Mouse (Mus musculus) midbrain, embryonic 12.5 days (tissue): ENCODE results near the gene Gm10337. TPM values are rescaled to one million over a fixed set of nuclear protein-coding genes. Genes with fewer than 3 reads are reported as not detected.

Source experiments
- ATAC-seq: fragments of 200-750 bp; cut with Nextera tagmentation; 2 replicates; pipeline ENCODE4 v1.8.0; 2017; ENCODE audit warnings: low read depth, moderate TSS enrichment, moderate library complexity; ENCODE audit not compliant: low FRiP score
- H3K27ac ChIP-seq: fragments of 300-500 bp; sonication (generic); replicated peaks from 2 replicates; pipeline ENCODE4 v1.5.1; 2016; ENCODE audit warnings: mild to moderate bottlenecking
- H3K27me3 ChIP-seq: fragments of 300-500 bp; sonication (generic); 2 replicates; pipeline ENCODE4 v1.6.1; 2016; ENCODE audit warnings: mild to moderate bottlenecking
- H3K36me3 ChIP-seq: fragments of 300-500 bp; sonication (generic); 2 replicates; pipeline ENCODE4 v1.6.1; 2016
- H3K4me1 ChIP-seq: fragments of 300-500 bp; sonication (generic); 2 replicates; pipeline ENCODE4 v1.6.1; 2016
- H3K4me2 ChIP-seq: fragments of 300-500 bp; sonication (generic); replicated peaks from 2 replicates; pipeline ENCODE4 v1.6.1; 2016; ENCODE audit warnings: mild to moderate bottlenecking, moderate library complexity
- H3K4me3 ChIP-seq: fragments of 300-500 bp; sonication (generic); 2 replicates; pipeline ENCODE4 v1.5.1; 2016; ENCODE audit warnings: mild to moderate bottlenecking
- H3K9ac ChIP-seq: fragments of 300-500 bp; sonication (generic); replicated peaks from 2 replicates; pipeline ENCODE4 v1.6.1; 2016; ENCODE audit warnings: mild to moderate bottlenecking, moderate library complexity
- H3K9me3 ChIP-seq: fragments of 300-500 bp; sonication (generic); 2 replicates; pipeline ENCODE4 v1.6.1; 2016; ENCODE audit warnings: mild to moderate bottlenecking
- WGBS: fragments of 180-500 bp; shearing (Covaris S2); methylation state at CpG from one replicate; pipeline ENCODE4 v1.1.7; 2016; 5-methylcytosine and 5-hydroxymethylcytosine counted together
- polyA plus RNA-seq: library from polyadenylated mRNA; unstranded; fragments of >200 nt; fragmentation: Nextera tagmentation; extraction: Ambion mirVana; gene quantifications from 2 replicates; pipeline ENCODE4 v1.2.1, GENCODE M21; 2016

Gm10337 gene
- polyA plus RNA-seq, 1 experiment from 2014 or later, result 4.6 TPM

- peaks cover 29% of the 10 kb centered on the region for H3K36me3 ChIP-seq
- ATAC-seq, result no peak
- no peaks in the 10 kb centered on the region for H3K9me3 ChIP-seq
- no peaks in the 10 kb centered on the region for H3K27me3 ChIP-seq
- H3K4me2 ChIP-seq, result peak overlapping the region; percentile 92
- peak overlapping the region; percentile 75 for H3K9ac ChIP-seq
- H3K4me1 ChIP-seq, result peaks cover 35% of the 10 kb centered on the region
- peak overlapping the region; percentile 71 for H3K4me3 ChIP-seq
- H3K27ac ChIP-seq, result peak overlapping the region; percentile 97
- 25% methylated on average over 9 of the region's 9 CpGs for WGBS
Observed at GRCm38 (mm10) chr15:102518859-102519201, 15.3 kb downstream of the Gm10337 start.

GRCm38 (mm10) chr15:102519211-102520141, 16.0 kb downstream of the Gm10337 start:
- Histone ChIP-seq H3K36me3 (peaks cover 35% of the 10 kb centered on the region), H3K4me3 (peak overlapping the region; percentile 71), H3K27ac (peak overlapping the region; percentile 97), H3K4me2 (peak overlapping the region; percentile 92), H3K4me1 (peaks cover 30% of the 10 kb centered on the region), H3K9ac (peak overlapping the region; percentile 75), H3K9me3 (no peaks in the 10 kb centered on the region), H3K27me3 (no peaks in the 10 kb centered on the region)
- WGBS, result 73% methylated on average over 17 of the region's 17 CpGs
- ATAC-seq, result no peak

GRCm38 (mm10) chr15:102520416-102520815, 16.9 kb downstream of the Gm10337 start:
- Histone ChIP-seq H3K9ac (no peak overlapping the region), H3K4me3 (no peak overlapping the region), H3K27ac (no peak overlapping the region), H3K4me2 (no peak overlapping the region), H3K27me3 (no peaks in the 10 kb centered on the region), H3K9me3 (no peaks in the 10 kb centered on the region), H3K4me1 (peaks cover 21% of the 10 kb centered on the region), H3K36me3 (peaks cover 36% of the 10 kb centered on the region)
- ATAC-seq, result no peak
- WGBS, result 88% methylated on average over 4 of the region's 4 CpGs

GRCm38 (mm10) chr15:102521480-102521879, 18.0 kb downstream of the Gm10337 start:
- no peaks in the 10 kb centered on the region for H3K9me3 ChIP-seq
- H3K4me1 ChIP-seq, result peaks cover 13% of the 10 kb centered on the region
- peaks cover 39% of the 10 kb centered on the region for H3K36me3 ChIP-seq
- 84% methylated on average over 4 of the region's 4 CpGs for WGBS
- H3K9ac ChIP-seq, result no peak overlapping the region
- H3K4me3 ChIP-seq, result no peak overlapping the region
- no peak overlapping the region for H3K27ac ChIP-seq
- no peak for ATAC-seq
- H3K4me2 ChIP-seq, result no peak overlapping the region
- no peaks in the 10 kb centered on the region for H3K27me3 ChIP-seq

- no peaks in the 10 kb centered on the region for H3K27me3 ChIP-seq
- H3K4me1 ChIP-seq, result peaks cover under 1% of the 10 kb centered on the region; the same call in 1 of the 2 replicates
- no peak within 1 kb of the TSS for H3K4me2 ChIP-seq
- H3K9me3 ChIP-seq, result no peaks in the 10 kb centered on the region
- ATAC-seq, result no peak
- no peak within 1 kb of the TSS for H3K4me3 ChIP-seq
- 0 out of 2 replicates have a peak within 1 kb of the TSS, but pooled peaks have one; percentile 20 for H3K27ac ChIP-seq
- H3K36me3 ChIP-seq, result peaks cover 66% of the 10 kb centered on the region
- H3K9ac ChIP-seq, result no peak within 1 kb of the TSS; the same call in 1 of the 2 replicates
- 4% methylated on average over 3 of the region's 3 CpGs for WGBS
Observed at GRCm38 (mm10) chr15:102524892-102525485, 21.5 kb downstream of the Gm10337 start, which contains the start of gene Npff. Gene Npff (minus strand): TSS chr15:102524942.

- H3K9ac ChIP-seq, result no peak overlapping the region
- no peak overlapping the region for H3K27ac ChIP-seq
- no peak for ATAC-seq
- no peaks in the 10 kb centered on the region for H3K27me3 ChIP-seq
- 89% methylated on average over 6 of the region's 6 CpGs for WGBS
- H3K4me3 ChIP-seq, result no peak overlapping the region
- H3K36me3 ChIP-seq, result peaks cover 64% of the 10 kb centered on the region
- no peaks in the 10 kb centered on the region for H3K4me1 ChIP-seq
- no peak overlapping the region for H3K4me2 ChIP-seq
- H3K9me3 ChIP-seq, result no peaks in the 10 kb centered on the region
Observed at GRCm38 (mm10) chr15:102526111-102527002, 22.8 kb downstream of the Gm10337 start.

- no peak for ATAC-seq
- Histone ChIP-seq H3K4me2 (no peak overlapping the region), H3K4me1 (no peaks in the 10 kb centered on the region), H3K4me3 (no peak overlapping the region), H3K27ac (no peak overlapping the region), H3K9me3 (no peaks in the 10 kb centered on the region), H3K36me3 (peaks cover 56% of the 10 kb centered on the region), H3K27me3 (no peaks in the 10 kb centered on the region), H3K9ac (no peak overlapping the region)
- 71% methylated on average over 3 of the region's 3 CpGs for WGBS
Observed at GRCm38 (mm10) chr15:102527936-102528335, 24.4 kb downstream of the Gm10337 start.

- H3K4me3 ChIP-seq, result no peak overlapping the region
- no peak overlapping the region for H3K4me2 ChIP-seq
- ATAC-seq, result no peak
- peaks cover 60% of the 10 kb centered on the region for H3K36me3 ChIP-seq
- no peaks in the 10 kb centered on the region for H3K4me1 ChIP-seq
- no peak overlapping the region for H3K9ac ChIP-seq
- no peaks in the 10 kb centered on the region for H3K9me3 ChIP-seq
- WGBS, result 94% methylated on average over 1 of the region's 1 CpGs
- H3K27ac ChIP-seq, result no peak overlapping the region
- no peaks in the 10 kb centered on the region for H3K27me3 ChIP-seq
Observed at GRCm38 (mm10) chr15:102528396-102528795, 24.9 kb downstream of the Gm10337 start.

- no peak for ATAC-seq
- no peaks in the 10 kb centered on the region for H3K27me3 ChIP-seq
- no peak overlapping the region for H3K4me2 ChIP-seq
- H3K9me3 ChIP-seq, result no peaks in the 10 kb centered on the region
- H3K9ac ChIP-seq, result no peak overlapping the region
- peaks cover 57% of the 10 kb centered on the region for H3K36me3 ChIP-seq
- H3K4me3 ChIP-seq, result no peak overlapping the region
- H3K4me1 ChIP-seq, result no peaks in the 10 kb centered on the region
- H3K27ac ChIP-seq, result no peak overlapping the region
- 82% methylated on average over 4 of the region's 4 CpGs for WGBS
Observed at GRCm38 (mm10) chr15:102530566-102530965, 27.0 kb downstream of the Gm10337 start.

GRCm38 (mm10) chr15:102531586-102531985, 28.1 kb downstream of the Gm10337 start:
- no peak overlapping the region for H3K4me3 ChIP-seq
- H3K27ac ChIP-seq, result no peak overlapping the region
- 86% methylated on average over 4 of the region's 4 CpGs for WGBS
- no peak overlapping the region for H3K4me2 ChIP-seq
- no peaks in the 10 kb centered on the region for H3K9me3 ChIP-seq
- H3K9ac ChIP-seq, result no peak overlapping the region
- no peak for ATAC-seq
- H3K27me3 ChIP-seq, result no peaks in the 10 kb centered on the region
- no peaks in the 10 kb centered on the region for H3K4me1 ChIP-seq
- H3K36me3 ChIP-seq, result peaks cover 63% of the 10 kb centered on the region

- no peak for ATAC-seq
- Histone ChIP-seq H3K4me2 (no peak overlapping the region), H3K9ac (no peak overlapping the region), H3K27me3 (no peaks in the 10 kb centered on the region), H3K4me1 (no peaks in the 10 kb centered on the region), H3K4me3 (no peak overlapping the region), H3K36me3 (peaks cover 66% of the 10 kb centered on the region), H3K27ac (no peak overlapping the region), H3K9me3 (no peaks in the 10 kb centered on the region)
- WGBS, result 88% methylated on average over 3 of the region's 3 CpGs
Observed at GRCm38 (mm10) chr15:102532106-102532900, 28.8 kb downstream of the Gm10337 start.
